Mouse (Mus musculus): Measurements from ENCODE around the gene Senp2. TPM values are rescaled to one million over a fixed set of nuclear protein-coding genes. Genes with fewer than 3 reads are reported as not detected.
A peak's percentile ranks its signal among the peaks of the same experiment; 100 is the strongest.

The Senp2 gene
- total RNA-seq, 1 experiment from 2014 or later, result 40.3 TPM

DNA sequence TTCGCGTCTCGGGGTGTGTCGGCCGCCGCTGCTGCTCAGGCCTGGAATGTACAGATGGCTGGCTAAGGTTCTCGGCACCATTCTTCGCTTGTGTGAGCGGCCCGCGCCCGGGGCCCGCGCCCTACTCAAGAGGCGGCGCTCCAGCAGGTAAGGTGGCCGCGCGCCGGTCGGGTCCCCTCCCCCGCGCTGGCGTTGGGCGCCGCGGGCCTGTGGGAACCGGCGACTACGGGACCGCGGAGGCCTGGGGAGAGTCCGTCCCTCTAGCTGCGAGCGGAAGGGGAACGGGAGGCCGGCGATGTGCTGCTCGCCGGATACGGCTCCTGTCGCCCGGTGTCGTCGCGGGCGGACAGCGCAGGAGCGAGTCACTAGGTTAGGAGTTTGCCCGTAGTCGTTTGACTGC is 312 bp downstream of the Senp2 start:
- peak; percentile 19; the same call in 1 of the 2 replicates for ATAC-seq (replicated peaks; ENCODE audit: low read depth, poor library complexity, severe bottlenecking)

DNA sequence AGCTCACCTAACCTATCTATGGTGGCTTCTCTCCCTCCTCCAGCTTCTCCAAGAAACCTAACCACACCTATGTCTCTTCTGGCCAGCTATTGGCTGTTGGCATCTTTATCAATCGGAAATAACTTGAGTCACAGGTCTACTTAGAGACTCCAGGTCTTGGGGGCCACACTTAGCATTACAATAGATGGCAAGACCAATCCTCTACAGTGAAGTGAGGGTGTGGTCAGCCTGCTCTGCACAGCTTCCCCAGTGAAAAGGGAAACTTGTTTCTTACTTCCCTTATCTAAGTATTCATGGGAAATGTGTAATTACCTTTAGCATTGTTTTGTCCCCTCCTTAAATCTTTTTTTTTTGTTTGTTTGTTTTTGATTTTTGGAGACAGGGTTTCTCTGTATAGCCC is 6.3 kb downstream of the Senp2 start:
- ATAC-seq (replicated peaks; ENCODE audit: low read depth, poor library complexity, severe bottlenecking), result 0 out of 2 replicates have a peak, but pooled peaks have one; percentile 52

DNA sequence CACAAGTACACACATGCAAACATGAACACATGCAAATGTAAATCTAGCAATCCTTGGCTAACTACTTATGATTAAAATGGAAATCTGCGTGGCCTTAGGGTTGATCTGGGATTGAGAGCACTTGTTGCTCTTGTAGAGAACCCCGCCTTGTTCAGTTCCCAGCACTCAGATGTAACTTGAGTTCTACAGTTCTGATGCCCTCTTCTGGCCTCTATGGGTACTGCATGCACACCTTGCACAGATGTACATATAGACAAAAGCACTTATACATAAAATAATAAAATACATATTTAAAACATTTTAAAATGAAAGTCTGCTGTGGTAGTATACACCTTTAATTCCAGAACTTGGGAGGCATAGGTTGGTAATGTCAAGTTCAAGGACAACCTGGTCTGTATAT is 12.8 kb downstream of the Senp2 start:
- ATAC-seq (replicated peaks; ENCODE audit: low read depth, poor library complexity, severe bottlenecking), result no peak

GRCm38 (mm10) chr16:22027474-22027873 is 18.2 kb downstream of the Senp2 start:
- no peak for ATAC-seq (replicated peaks; ENCODE audit: low read depth, poor library complexity, severe bottlenecking)

DNA sequence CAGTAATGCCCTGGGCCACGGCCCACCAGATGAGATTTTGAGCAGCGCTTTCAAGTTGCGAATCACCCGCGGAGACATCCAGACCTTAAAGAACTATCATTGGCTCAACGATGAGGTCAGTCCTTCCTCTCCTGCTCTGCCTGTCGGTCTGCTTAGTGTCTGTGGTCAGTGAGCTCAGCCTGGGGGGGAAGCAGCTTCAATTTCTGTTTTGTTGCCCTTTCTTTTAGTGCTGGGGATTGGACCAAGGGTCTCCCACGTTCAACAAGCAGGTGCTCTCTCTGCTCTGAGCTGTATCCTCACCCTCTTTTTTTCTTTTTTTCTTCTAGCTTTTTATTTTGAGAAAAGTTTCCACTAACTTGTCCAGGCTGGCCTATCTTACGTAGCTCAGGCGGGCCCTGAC is 29.3 kb downstream of the Senp2 start:
- no peak for ATAC-seq (replicated peaks; ENCODE audit: low read depth, poor library complexity, severe bottlenecking)

- no peak for ATAC-seq (replicated peaks; ENCODE audit: low read depth, poor library complexity, severe bottlenecking)
Observed at GRCm38 (mm10) chr16:22039978-22040377, 30.7 kb downstream of the Senp2 start.

DNA sequence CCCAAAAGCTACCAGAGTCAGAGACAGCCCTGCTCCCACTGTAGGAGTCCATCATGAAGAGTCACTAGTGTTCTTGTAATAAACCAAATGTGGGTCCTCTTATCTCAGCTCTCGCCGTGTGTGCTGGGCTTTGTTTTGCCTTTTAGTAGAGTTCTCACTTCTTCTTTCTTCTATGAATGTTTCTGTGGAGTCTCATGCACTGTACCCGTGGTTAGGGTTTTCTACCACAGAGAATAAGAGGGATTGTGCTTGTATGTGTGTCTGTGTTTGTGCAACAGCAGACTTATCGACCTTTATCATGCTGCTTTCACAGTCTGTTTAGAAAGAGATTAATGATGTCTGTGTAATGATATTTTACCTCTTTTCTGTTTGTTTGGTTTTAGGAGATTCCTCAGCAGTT is 34.5 kb downstream of the Senp2 start:
- ATAC-seq (replicated peaks; ENCODE audit: low read depth, poor library complexity, severe bottlenecking), result peak; percentile 46

- ATAC-seq (replicated peaks; ENCODE audit: low read depth, poor library complexity, severe bottlenecking), result peak; percentile 42; the same call in 1 of the 2 replicates
Observed at GRCm38 (mm10) chr16:22045930-22046329, 36.6 kb downstream of the Senp2 start.

DNA sequence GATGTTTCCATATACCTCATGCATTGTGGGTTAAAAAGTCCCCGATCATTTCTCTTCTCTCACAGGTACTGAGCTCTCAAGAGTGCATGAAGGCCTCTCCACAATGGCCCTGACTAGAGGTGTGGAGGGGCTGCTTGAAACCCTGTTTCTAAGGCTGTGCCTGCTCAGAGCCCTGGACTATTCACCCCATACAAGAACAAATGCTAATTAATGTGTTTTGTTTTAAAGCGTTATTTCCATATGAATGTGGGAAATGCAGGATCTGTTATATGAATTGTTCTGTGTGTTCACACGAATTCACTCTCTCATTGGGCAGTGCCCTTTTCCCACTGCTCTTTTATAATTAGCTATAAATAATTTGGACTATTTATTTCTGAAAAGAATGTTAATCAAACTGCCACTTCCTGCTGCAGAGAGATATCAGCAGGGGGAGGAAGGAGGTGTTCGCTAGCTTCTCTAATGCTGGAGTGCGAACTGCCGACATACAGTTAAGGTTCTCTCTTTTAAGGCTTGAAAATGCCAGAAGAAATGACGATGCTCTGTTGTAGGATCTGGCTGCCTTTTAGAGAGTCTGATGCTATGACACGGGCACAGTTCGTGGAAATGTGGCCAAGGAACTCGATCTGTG is 37.6 kb downstream of the Senp2 start:
- peak; percentile 50; the same call in 1 of the 2 replicates for ATAC-seq (replicated peaks; ENCODE audit: low read depth, poor library complexity, severe bottlenecking)

DNA sequence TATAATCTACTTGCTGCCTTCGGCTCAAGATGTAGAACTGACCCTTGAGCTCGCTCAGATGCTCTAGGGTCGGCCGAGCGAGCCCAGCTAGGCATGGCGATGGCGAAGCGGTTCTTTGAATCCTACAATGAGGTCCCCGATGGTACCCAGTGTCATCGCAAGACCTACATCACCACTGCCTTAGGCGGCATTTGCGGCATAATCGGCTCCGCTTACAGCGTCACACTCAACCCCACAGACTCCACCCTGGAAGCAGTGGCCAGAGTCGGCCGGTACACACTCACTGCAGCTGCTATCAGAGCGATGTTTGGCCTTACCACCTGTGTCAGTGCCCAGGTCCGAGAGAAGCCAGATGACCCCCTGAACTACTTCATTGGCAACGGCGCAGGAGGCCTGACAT is 44.1 kb downstream of the Senp2 start:
- no peak for ATAC-seq (replicated peaks; ENCODE audit: low read depth, poor library complexity, severe bottlenecking)

DNA sequence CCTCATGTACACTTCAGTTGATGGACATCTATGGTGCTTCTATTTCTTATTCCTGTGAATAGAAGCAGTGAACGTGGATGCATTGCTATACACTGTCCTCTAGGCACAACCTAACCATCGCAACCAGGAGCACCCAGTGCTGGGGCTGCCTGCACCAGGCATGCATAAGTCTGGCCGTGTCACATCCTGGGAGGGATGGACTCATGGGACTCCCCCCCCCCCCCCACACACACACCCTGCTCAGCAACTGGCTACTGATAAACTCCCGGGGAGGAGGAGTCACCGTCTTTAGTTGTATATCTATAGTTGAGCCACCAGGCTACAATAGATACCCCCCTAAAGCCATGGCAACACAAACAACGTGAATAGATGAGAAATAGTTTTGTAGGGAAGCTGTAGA is 48.2 kb downstream of the Senp2 start:
- ATAC-seq (replicated peaks; ENCODE audit: low read depth, poor library complexity, severe bottlenecking), result peak; percentile 38

- ATAC-seq (replicated peaks; ENCODE audit: low read depth, poor library complexity, severe bottlenecking), result no peak
Observed at GRCm38 (mm10) chr16:22058871-22059270, 49.6 kb downstream of the Senp2 start.

- ATAC-seq (replicated peaks; ENCODE audit: low read depth, poor library complexity, severe bottlenecking), result no peak
Observed at GRCm38 (mm10) chr16:22060416-22060815, 51.1 kb downstream of the Senp2 start.

GRCm38 (mm10) chr16:22061555-22062160 is 52.4 kb downstream of the Senp2 start:
- ATAC-seq (replicated peaks; ENCODE audit: low read depth, poor library complexity, severe bottlenecking), result peak; percentile 40

DNA sequence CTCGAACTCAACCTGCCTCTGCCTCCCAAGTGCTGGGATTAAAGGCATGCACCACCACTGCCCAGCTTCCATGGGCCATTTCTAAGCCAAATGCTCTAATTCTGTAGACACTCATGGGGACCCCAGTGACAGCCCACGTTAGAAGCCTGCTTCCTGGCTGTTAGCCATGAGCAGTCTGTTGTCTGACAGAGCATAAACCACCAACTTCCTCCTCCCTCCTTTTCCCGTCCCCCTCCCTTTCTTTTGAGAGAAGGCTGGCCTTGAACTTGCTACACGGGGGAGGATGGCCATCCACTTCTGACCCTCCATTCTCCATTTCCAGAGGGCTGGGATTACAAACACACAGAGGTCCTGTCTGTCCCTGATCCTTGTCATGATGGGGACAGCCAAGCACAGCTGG is 53.0 kb downstream of the Senp2 start:
- peak; percentile 54 for ATAC-seq (replicated peaks; ENCODE audit: low read depth, poor library complexity, severe bottlenecking)

DNA sequence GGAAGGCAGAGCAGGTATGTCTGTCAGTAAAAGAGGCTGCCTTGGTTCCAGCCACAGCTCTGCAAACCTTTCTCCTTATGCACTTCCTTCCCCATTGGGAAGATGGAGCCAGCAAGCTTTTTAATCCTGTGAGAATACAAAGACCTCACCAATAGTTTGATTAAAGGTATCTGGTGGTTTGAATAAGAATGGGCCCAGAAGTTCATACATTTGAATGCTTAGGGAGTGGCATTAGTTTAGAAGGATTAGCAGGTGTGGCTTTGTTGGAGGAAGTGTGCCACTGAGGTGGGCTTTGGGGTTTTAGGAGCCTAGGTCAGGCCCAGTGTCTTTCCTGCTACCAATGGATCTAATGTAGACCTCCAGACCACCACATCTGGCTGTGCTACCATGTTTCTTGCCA is 56.3 kb downstream of the Senp2 start:
- no peak for ATAC-seq (replicated peaks; ENCODE audit: low read depth, poor library complexity, severe bottlenecking)

GRCm38 (mm10) chr16:22067406-22067805 is 58.1 kb downstream of the Senp2 start:
- no peak for ATAC-seq (replicated peaks; ENCODE audit: low read depth, poor library complexity, severe bottlenecking)

GRCm38 (mm10) chr16:22071361-22071760 is 62.1 kb downstream of the Senp2 start:
- ATAC-seq (replicated peaks; ENCODE audit: low read depth, poor library complexity, severe bottlenecking), result no peak

- ATAC-seq (replicated peaks; ENCODE audit: low read depth, poor library complexity, severe bottlenecking), result no peak
Observed at GRCm38 (mm10) chr16:22075067-22075466, 65.8 kb downstream of the Senp2 start.

DNA sequence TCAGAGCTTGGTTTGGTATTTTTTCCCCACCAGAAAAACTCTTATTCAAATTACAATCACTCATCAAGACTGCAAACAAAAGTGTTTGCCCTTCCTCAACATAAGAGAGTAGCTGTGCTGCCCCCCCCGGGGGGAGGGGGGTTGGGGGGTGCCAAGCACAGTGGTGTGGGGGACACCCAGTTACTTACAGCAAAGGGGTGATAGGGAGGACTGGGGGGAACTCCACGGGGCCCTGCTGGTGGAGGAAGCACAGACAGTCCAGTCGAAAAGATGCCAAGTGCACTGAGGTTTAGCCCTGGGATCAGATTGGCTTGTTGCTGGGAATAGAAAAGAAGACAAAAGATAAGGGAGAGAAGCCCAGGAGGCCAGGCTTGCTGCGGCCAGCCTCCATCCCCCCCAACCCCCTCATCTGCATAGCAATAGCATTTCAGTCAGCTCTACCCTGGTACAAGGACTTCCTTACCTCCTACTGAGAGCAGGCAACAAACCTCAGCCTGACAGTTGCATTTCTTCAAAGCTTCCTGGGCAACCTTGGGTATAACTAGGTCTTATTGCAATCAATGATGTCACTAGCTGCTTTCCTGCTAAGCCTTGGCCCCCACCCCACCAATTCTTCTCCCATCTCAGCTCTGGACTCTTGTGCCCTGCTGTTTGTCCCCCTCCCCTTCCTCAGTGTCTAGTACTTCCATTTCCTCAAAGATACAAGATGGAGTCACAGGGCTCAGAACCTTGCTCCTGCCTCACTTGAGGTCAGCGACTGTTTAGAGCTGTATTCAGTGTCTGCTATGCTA is 66.7 kb downstream of the Senp2 start:
- peak; percentile 56; the same call in 1 of the 2 replicates for ATAC-seq (replicated peaks; ENCODE audit: low read depth, poor library complexity, severe bottlenecking)

- ATAC-seq (replicated peaks; ENCODE audit: low read depth, poor library complexity, severe bottlenecking), result peak; percentile 54; the same call in 1 of the 2 replicates
Observed at GRCm38 (mm10) chr16:22076620-22076941, 67.3 kb downstream of the Senp2 start.
